Mouse (Mus musculus): ENCODE results near the gene Ip6k3. TPM values are rescaled to one million over a fixed set of nuclear protein-coding genes. Genes with fewer than 3 reads are reported as not detected.

The Ip6k3 gene
- polyA plus RNA-seq, 1 experiment from 2014 or later, result 0.17 TPM

DNA sequence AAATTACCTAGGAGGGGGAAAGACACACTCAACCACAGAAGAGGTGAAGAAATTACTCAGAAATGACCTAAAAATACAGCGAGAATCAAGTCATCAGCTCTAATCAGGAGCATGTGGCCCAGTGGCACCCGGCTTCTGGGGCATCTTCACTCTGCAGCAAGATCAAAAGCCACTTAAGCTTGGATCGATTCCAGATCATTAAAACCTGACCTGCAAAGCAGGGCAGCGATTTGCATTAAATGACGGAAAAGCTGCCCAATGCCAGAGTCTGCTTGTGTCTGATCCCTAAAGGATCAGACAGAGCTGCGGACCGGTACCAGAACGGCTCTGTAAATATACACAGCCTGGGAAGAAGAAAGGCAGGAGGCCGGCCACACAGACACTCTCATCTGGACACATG is 28.6 kb upstream of the Ip6k3 start:
- 44% methylated on average over 9 of the region's 9 CpGs for WGBS
- Histone ChIP-seq H3K36me3 (peaks cover 73% of the 10 kb centered on the region), H3K4me3 (no peak overlapping the region), H3K27ac (replicated peaks) (no peak overlapping the region), H3K27me3 (no peaks in the 10 kb centered on the region), H3K4me2 (replicated peaks) (no peak overlapping the region), H3K9ac (replicated peaks) (no peak overlapping the region), H3K4me1 (peaks cover 13% of the 10 kb centered on the region; the same call in 1 of the 2 replicates), H3K9me3 (no peaks in the 10 kb centered on the region)
- no peak for ATAC-seq (replicated peaks)

DNA sequence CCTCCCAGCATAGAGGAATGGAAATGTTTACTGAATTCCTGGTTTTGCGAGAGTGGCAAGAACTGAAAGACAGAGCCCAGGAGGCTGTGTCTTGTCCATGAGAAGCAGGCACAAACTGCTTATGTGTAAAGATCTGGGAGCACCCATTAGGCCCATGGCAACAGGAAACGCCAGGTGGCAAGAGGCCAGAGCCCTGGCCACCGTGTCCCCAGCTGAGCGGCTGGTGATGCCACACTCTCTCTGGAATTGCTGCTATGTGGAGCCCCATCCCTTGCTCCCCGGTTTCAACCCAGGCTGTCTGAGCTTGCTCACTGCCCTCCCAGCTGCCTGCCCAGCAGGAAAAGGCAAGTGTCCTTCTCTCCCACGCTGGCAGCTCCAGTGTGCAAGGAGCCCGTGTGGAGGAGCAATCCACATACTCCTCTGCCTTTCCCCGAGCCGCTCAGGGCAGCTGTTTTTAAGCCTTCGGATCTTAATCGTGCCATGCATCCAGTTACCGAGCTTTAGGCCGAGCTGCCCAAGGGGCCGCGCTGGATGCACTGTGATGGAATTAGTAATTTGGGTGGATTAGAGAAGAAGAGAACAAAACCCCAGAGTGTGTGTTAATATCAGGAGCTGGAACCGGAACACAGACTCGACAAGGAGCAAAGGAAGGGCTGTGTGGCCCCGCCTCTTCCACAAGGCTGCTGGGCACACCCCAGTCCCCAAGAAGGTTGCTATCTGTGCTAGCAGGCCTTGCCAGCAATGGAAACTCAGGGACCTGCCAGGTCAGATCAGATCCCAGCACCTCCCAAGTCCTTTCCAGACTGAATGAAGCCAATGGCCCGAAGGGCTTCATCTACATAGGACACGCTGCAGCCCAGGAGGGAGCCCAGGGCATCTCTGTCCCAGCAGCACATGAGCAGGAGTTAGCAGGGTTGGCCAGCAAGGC is 26.9 kb upstream of the Ip6k3 start:
- H3K4me2 ChIP-seq (replicated peaks), result no peak overlapping the region
- peaks cover 13% of the 10 kb centered on the region for H3K4me1 ChIP-seq
- WGBS, result 50% methylated on average over 20 of the region's 20 CpGs
- no peaks in the 10 kb centered on the region for H3K9me3 ChIP-seq
- no peak overlapping the region for H3K4me3 ChIP-seq
- H3K9ac ChIP-seq (replicated peaks), result no peak overlapping the region
- H3K27me3 ChIP-seq, result no peaks in the 10 kb centered on the region
- H3K27ac ChIP-seq (replicated peaks), result peak overlapping the region; percentile 31; the same call in 1 of the 2 replicates
- no peak for ATAC-seq (replicated peaks)
- H3K36me3 ChIP-seq, result peaks cover 65% of the 10 kb centered on the region

DNA sequence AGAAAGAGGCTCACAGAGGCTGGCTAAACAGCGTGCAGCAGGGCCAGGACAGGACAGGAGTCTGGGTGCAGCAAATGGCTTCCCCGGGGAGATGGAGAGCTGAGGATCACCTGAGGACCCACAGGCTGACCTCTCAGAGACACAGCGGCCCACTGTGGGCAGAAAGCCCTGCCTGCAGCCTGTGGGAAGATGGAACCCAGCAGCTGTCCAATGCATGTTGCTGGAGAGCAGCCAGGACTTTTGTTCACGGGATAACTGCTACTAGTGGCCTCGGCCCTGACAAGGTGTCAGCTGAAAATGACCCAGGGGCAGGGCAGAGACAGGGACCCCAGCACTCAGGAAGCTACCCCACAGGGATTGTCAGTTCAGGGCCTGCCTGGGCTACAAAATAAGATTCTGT is 24.2 kb upstream of the Ip6k3 start:
- no peak overlapping the region for H3K27ac ChIP-seq (replicated peaks)
- H3K36me3 ChIP-seq, result peaks cover 50% of the 10 kb centered on the region
- ATAC-seq (replicated peaks), result no peak
- H3K4me2 ChIP-seq (replicated peaks), result no peak overlapping the region
- no peak overlapping the region for H3K4me3 ChIP-seq
- H3K9me3 ChIP-seq, result no peaks in the 10 kb centered on the region
- WGBS, result 79% methylated on average over 5 of the region's 5 CpGs
- H3K27me3 ChIP-seq, result no peaks in the 10 kb centered on the region
- H3K4me1 ChIP-seq, result peaks cover 11% of the 10 kb centered on the region
- H3K9ac ChIP-seq (replicated peaks), result no peak overlapping the region

DNA sequence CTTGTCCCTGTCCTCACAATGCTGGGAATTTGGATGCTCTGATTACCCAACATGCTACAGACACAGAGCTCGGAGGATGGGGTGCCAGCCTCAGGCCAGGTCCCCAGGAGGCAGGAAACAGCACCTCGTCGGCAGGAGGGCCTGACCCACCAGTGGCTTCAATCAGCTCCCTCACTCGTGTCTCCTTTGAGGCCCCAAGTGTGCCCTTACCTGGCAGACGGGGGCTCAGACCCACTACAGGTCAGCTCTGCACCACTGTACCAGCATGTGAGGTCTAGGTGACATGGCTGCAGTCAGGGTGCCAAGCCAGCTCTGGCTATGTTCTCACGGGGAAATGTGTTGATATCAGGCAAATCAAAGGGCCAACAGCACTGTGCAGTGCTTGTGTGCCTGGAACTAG is 23.6 kb upstream of the Ip6k3 start:
- ATAC-seq (replicated peaks), result no peak
- 90% methylated on average over 6 of the region's 6 CpGs for WGBS
- Histone ChIP-seq H3K36me3 (peaks cover 50% of the 10 kb centered on the region), H3K9ac (replicated peaks) (no peak overlapping the region), H3K27ac (replicated peaks) (no peak overlapping the region), H3K27me3 (no peaks in the 10 kb centered on the region), H3K4me1 (peaks cover 7% of the 10 kb centered on the region), H3K4me3 (no peak overlapping the region), H3K9me3 (no peaks in the 10 kb centered on the region), H3K4me2 (replicated peaks) (no peak overlapping the region)

- Histone ChIP-seq H3K4me1 (peaks cover 1% of the 10 kb centered on the region), H3K36me3 (peaks cover 40% of the 10 kb centered on the region), H3K27me3 (no peaks in the 10 kb centered on the region), H3K4me2 (replicated peaks) (no peak overlapping the region), H3K9me3 (no peaks in the 10 kb centered on the region), H3K27ac (replicated peaks) (no peak overlapping the region), H3K4me3 (no peak overlapping the region), H3K9ac (replicated peaks) (no peak overlapping the region)
- ATAC-seq (replicated peaks), result peak; percentile 70
- 19% methylated on average over 10 of the region's 10 CpGs for WGBS
Observed at GRCm38 (mm10) chr17:27189640-27190216, 22.1 kb upstream of the Ip6k3 start.

GRCm38 (mm10) chr17:27188883-27189282 is 21.3 kb upstream of the Ip6k3 start:
- no peak overlapping the region for H3K27ac ChIP-seq (replicated peaks)
- H3K4me1 ChIP-seq, result no peaks in the 10 kb centered on the region; the same call in 1 of the 2 replicates

GRCm38 (mm10) chr17:27187059-27187458 is 19.5 kb upstream of the Ip6k3 start:
- Histone ChIP-seq H3K27ac (replicated peaks) (no peak overlapping the region), H3K4me3 (no peak overlapping the region), H3K9ac (replicated peaks) (no peak overlapping the region), H3K4me1 (peaks cover 5% of the 10 kb centered on the region; the same call in 1 of the 2 replicates), H3K4me2 (replicated peaks) (no peak overlapping the region), H3K36me3 (peaks cover 15% of the 10 kb centered on the region), H3K9me3 (no peaks in the 10 kb centered on the region), H3K27me3 (no peaks in the 10 kb centered on the region)
- 61% methylated on average over 5 of the region's 5 CpGs for WGBS
- ATAC-seq (replicated peaks), result no peak

More at GRCm38 (mm10) chr17:27188883-27189282, 21.3 kb upstream of the Ip6k3 start:
- Histone ChIP-seq H3K4me3 (no peak overlapping the region), H3K36me3 (peaks cover 32% of the 10 kb centered on the region), H3K27me3 (no peaks in the 10 kb centered on the region), H3K9ac (replicated peaks) (no peak overlapping the region), H3K9me3 (no peaks in the 10 kb centered on the region), H3K4me2 (replicated peaks) (no peak overlapping the region)
- WGBS, result 73% methylated on average over 9 of the region's 9 CpGs
- ATAC-seq (replicated peaks), result no peak

DNA sequence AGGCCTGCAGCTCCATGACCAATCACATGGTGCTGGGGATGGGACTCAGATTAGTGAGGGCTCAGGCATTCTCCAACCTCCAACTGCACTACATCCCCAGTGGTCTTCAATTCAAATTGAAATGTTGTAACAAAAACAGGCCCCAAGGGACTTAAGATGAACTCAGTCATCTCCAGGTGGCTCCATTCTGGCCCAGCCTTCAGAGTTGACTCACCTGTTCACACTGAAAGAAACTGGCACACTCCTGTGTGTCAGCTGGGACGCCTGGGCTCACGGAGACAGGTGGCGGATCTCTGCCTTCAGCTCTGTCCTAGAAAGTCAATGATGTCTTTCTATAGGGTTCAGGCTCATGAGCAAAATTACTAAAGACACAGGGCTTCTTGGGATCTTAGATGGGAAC is 18.5 kb upstream of the Ip6k3 start:
- no peak overlapping the region for H3K27ac ChIP-seq (replicated peaks)
- no peaks in the 10 kb centered on the region for H3K9me3 ChIP-seq
- no peak overlapping the region for H3K4me2 ChIP-seq (replicated peaks)
- ATAC-seq (replicated peaks), result no peak
- H3K9ac ChIP-seq (replicated peaks), result no peak overlapping the region
- peaks cover 7% of the 10 kb centered on the region for H3K36me3 ChIP-seq
- peaks cover 5% of the 10 kb centered on the region; the same call in 1 of the 2 replicates for H3K4me1 ChIP-seq
- WGBS, result 85% methylated on average over 3 of the region's 3 CpGs
- no peak overlapping the region for H3K4me3 ChIP-seq
- H3K27me3 ChIP-seq, result no peaks in the 10 kb centered on the region

DNA sequence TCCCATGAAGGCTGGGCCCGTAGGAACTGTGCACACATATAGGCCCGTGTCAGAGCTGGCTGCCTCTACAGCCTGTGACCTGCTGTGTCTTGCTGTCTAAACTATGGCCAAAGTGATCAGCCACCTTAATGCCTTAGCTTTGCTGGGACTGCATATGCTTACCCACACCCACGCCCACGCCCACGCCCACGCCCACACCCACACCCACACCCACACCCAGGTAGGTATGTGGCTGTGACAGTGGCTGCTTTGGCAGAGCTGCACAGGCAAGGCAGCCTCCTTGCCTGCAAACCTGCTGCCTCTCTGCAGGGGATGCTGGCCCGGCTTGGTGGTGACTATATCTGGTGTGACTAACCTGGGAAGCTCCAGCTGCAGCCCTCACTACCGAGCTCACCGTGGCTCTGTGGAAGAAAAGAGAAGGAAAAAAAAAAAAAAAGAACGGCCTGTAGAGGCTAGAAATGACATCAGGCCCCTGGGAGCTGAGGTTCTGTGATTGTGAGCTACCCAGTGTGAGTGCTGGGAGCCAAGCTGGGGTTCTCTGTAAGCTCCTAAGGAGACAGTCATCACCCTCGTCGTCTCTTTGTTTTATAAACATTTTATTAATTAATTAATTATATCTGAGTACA is 16.2 kb upstream of the Ip6k3 start:
- Histone ChIP-seq H3K27ac (replicated peaks) (no peak overlapping the region), H3K27me3 (no peaks in the 10 kb centered on the region)
- 86% methylated on average over 12 of the region's 12 CpGs for WGBS

GRCm38 (mm10) chr17:27182401-27182800 is 14.8 kb upstream of the Ip6k3 start:
- Histone ChIP-seq H3K4me3 (no peak overlapping the region), H3K27me3 (no peaks in the 10 kb centered on the region), H3K9ac (replicated peaks) (no peak overlapping the region), H3K36me3 (no peaks in the 10 kb centered on the region), H3K4me1 (peaks cover 5% of the 10 kb centered on the region; the same call in 1 of the 2 replicates), H3K9me3 (no peaks in the 10 kb centered on the region), H3K27ac (replicated peaks) (no peak overlapping the region), H3K4me2 (replicated peaks) (no peak overlapping the region)
- WGBS, result 44% methylated on average over 5 of the region's 5 CpGs
- ATAC-seq (replicated peaks), result no peak

More for the DNA sequence above, 16.2 kb upstream of the Ip6k3 start:
- H3K4me3 ChIP-seq, result no peak overlapping the region
- peaks cover 5% of the 10 kb centered on the region; the same call in 1 of the 2 replicates for H3K4me1 ChIP-seq
- H3K36me3 ChIP-seq, result no peaks in the 10 kb centered on the region
- no peaks in the 10 kb centered on the region for H3K9me3 ChIP-seq
- no peak overlapping the region for H3K4me2 ChIP-seq (replicated peaks)
- H3K9ac ChIP-seq (replicated peaks), result no peak overlapping the region
- ATAC-seq (replicated peaks), result no peak

GRCm38 (mm10) chr17:27181666-27182065 is 14.1 kb upstream of the Ip6k3 start:
- 43% methylated on average over 3 of the region's 3 CpGs for WGBS
- Histone ChIP-seq H3K4me3 (no peak overlapping the region), H3K4me1 (peaks cover 5% of the 10 kb centered on the region; the same call in 1 of the 2 replicates), H3K27me3 (no peaks in the 10 kb centered on the region), H3K9me3 (no peaks in the 10 kb centered on the region), H3K4me2 (replicated peaks) (no peak overlapping the region), H3K9ac (replicated peaks) (no peak overlapping the region), H3K27ac (replicated peaks) (no peak overlapping the region), H3K36me3 (no peaks in the 10 kb centered on the region)
- ATAC-seq (replicated peaks), result no peak

- no peaks in the 10 kb centered on the region for H3K36me3 ChIP-seq
- 72% methylated on average over 12 of the region's 12 CpGs for WGBS
- H3K27ac ChIP-seq (replicated peaks), result no peak overlapping the region
Observed at GRCm38 (mm10) chr17:27179681-27180280, 12.2 kb upstream of the Ip6k3 start.

More at GRCm38 (mm10) chr17:27179681-27180280, 12.2 kb upstream of the Ip6k3 start:
- Histone ChIP-seq H3K27me3 (no peaks in the 10 kb centered on the region), H3K9me3 (no peaks in the 10 kb centered on the region), H3K9ac (replicated peaks) (no peak overlapping the region), H3K4me3 (no peak overlapping the region), H3K4me2 (replicated peaks) (no peak overlapping the region), H3K4me1 (peaks cover 17% of the 10 kb centered on the region)
- ATAC-seq (replicated peaks), result no peak
